Mouse (Mus musculus): ENCODE data around the gene Xirp1. TPM values are rescaled to one million over a fixed set of nuclear protein-coding genes. Genes with fewer than 3 reads are reported as not detected.
A peak's percentile ranks its signal among the peaks of the same experiment; 100 is the strongest.
"Not testable (repeated sequence)": the region's sequence is repeated elsewhere in the genome, so short reads cannot be mapped to it uniquely, and the experiment has no call there.

Gene Xirp1
- polyA plus RNA-seq, 1 experiment: 3.5 TPM

DNA sequence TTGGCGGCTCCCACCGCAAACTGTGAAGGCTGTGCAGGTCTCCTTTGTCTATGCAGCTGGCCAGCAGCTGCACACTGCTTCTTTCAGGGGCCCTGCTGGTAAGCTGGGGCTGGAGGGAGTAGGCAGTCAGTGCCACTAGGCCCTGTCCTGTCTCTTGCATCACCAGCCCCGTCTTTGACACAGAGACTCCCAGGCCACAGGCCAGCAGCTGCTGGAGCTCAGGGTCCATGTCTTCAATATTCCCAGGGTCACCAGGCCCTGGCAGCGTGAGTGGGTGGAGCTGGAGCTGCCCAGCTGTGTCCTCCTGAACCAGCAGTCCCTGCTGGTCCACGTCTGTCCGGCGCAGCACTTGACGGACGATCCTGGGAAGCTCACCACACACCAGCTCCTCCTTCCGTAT lies 6.4 kb downstream of the Xirp1 start:
- Histone ChIP-seq H3K79me3 (ENCODE audit: low read depth) (no peaks in the 10 kb centered on the region), H3K27me3 (ENCODE audit: control insufficient read depth, insufficient read depth, insufficient read length) (no peaks in the 10 kb centered on the region), H3K79me2 (ENCODE audit: control insufficient read depth, insufficient read depth) (no peaks in the 10 kb centered on the region), H3K4me3 (ENCODE audit: insufficient read depth, poor library complexity, severe bottlenecking) (no peak overlapping the region), H3ac (ENCODE audit: control insufficient read depth, insufficient read length, low read depth) (no peak overlapping the region), H3K36me3 (ENCODE audit: control insufficient read depth, insufficient read depth) (no peaks in the 10 kb centered on the region)
- TF ChIP-seq MYOG (IDR thresholded peaks at IDR 0.05; ENCODE audit: control insufficient read depth, extremely low read depth, insufficient read length) (no peak), CTCF (IDR thresholded peaks at IDR 0.05; ENCODE audit: control insufficient read depth, insufficient read depth, insufficient read length) (no peak), MYOD1 (IDR thresholded peaks at IDR 0.05; ENCODE audit: control insufficient read depth, insufficient read length, low read depth) (no peak), MAX (IDR thresholded peaks at IDR 0.05) (no peak), USF1 (IDR thresholded peaks at IDR 0.05; ENCODE audit: low read depth) (no peak), FOSL1 (IDR thresholded peaks at IDR 0.05; ENCODE audit: insufficient read depth, low read length, poor library complexity, severe bottlenecking) (no peak), CEBPB (IDR thresholded peaks at IDR 0.05; ENCODE audit: low read depth) (no peak)

DNA sequence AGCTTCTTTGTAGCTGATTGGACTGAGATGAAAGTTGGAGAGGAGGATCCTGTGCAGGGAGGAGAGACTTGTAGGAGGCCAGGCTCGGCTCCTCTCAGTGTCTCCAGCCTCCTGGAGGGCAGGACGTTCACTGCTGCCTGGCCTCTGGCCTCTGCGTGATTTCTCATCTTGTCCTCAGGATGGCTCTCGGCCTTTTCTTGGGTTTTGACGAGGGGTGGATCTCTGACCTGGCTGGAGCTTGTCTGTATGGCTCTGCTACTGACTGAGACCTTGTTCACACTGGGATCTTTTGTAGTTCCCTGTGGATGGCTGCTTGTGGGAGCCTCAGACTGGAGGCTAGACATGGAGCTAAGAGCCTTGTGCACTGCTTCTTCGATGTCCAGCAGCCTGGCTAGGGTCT lies 8.6 kb downstream of the Xirp1 start:
- TF ChIP-seq USF1 (IDR thresholded peaks at IDR 0.05; ENCODE audit: low read depth) (no peak), CTCF (IDR thresholded peaks at IDR 0.05; ENCODE audit: control insufficient read depth, insufficient read depth, insufficient read length) (no peak), FOSL1 (IDR thresholded peaks at IDR 0.05; ENCODE audit: insufficient read depth, low read length, poor library complexity, severe bottlenecking) (no peak), MYOG (IDR thresholded peaks at IDR 0.05; ENCODE audit: control insufficient read depth, extremely low read depth, insufficient read length) (no peak), MYOD1 (IDR thresholded peaks at IDR 0.05; ENCODE audit: control insufficient read depth, insufficient read length, low read depth) (no peak), CEBPB (IDR thresholded peaks at IDR 0.05; ENCODE audit: low read depth) (no peak), MAX (IDR thresholded peaks at IDR 0.05) (no peak)
- Histone ChIP-seq H3K4me3 (ENCODE audit: insufficient read depth, poor library complexity, severe bottlenecking) (no peak overlapping the region), H3K79me3 (ENCODE audit: low read depth) (no peaks in the 10 kb centered on the region), H3K27me3 (ENCODE audit: control insufficient read depth, insufficient read depth, insufficient read length) (no peaks in the 10 kb centered on the region), H3ac (ENCODE audit: control insufficient read depth, insufficient read length, low read depth) (no peak overlapping the region), H3K36me3 (ENCODE audit: control insufficient read depth, insufficient read depth) (no peaks in the 10 kb centered on the region), H3K79me2 (ENCODE audit: control insufficient read depth, insufficient read depth) (no peaks in the 10 kb centered on the region)

DNA sequence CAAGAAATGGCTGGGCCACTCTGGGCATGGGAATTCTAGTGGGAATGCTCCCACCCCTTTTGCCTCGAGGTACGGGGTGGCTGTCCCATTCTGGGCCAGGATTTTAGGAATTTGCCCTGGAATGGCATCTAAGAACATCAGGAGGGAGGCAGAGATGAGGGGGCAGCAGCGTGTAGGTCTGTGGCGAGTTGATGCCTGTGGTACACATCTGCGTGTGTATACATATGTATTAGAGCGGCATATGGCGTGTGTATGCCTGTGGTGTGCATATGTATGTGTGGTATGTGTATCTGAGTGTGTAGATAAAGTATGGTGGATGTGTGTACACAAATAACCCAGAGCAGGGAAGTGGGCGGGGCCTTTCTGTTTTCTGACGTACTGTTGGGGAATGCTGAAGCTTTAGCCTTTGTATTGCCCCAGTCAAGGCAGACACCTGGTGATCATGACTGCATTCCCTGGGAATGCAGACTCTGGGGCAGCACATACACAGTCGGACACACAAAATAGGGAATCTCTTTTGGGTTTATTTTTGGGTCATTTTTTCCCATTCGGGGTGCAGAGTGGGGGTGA lies 10.1 kb downstream of the Xirp1 start:
- Histone ChIP-seq H3K4me3 (ENCODE audit: insufficient read depth, poor library complexity, severe bottlenecking) (no peak overlapping the region), H3K79me3 (ENCODE audit: low read depth) (no peaks in the 10 kb centered on the region)

DNA sequence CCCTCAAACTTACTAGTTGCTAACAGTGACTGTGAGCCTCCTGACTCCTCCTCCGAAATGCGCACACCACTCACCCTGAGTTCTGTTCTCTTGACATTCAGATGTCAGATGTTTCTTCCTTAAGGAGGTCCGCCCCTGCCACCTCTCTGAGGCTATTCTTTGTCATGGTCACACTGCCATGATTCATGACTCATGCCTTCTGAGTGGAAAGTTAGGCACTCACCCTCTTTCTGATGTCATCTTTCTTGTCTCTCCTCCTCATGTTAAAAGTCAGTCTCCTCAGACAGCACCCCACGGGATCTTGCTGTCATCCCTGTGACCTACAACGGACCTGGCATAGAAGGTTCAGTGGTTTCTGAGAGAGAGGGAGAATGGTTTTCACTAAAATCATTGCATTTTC lies 10.6 kb downstream of the Xirp1 start:
- H3K27me3 ChIP-seq (ENCODE audit: control insufficient read depth, insufficient read depth, insufficient read length): no peaks in the 10 kb centered on the region
- H3K79me2 ChIP-seq (ENCODE audit: control insufficient read depth, insufficient read depth): no peaks in the 10 kb centered on the region
- TF ChIP-seq MYOD1 (IDR thresholded peaks at IDR 0.05; ENCODE audit: control insufficient read depth, insufficient read length, low read depth) (no peak), FOSL1 (IDR thresholded peaks at IDR 0.05; ENCODE audit: insufficient read depth, low read length, poor library complexity, severe bottlenecking) (no peak), MYOG (IDR thresholded peaks at IDR 0.05; ENCODE audit: control insufficient read depth, extremely low read depth, insufficient read length) (no peak), CEBPB (IDR thresholded peaks at IDR 0.05; ENCODE audit: low read depth) (no peak), MAX (IDR thresholded peaks at IDR 0.05) (no peak), USF1 (IDR thresholded peaks at IDR 0.05; ENCODE audit: low read depth) (no peak), CTCF (IDR thresholded peaks at IDR 0.05; ENCODE audit: control insufficient read depth, insufficient read depth, insufficient read length) (no peak)
- H3K36me3 ChIP-seq (ENCODE audit: control insufficient read depth, insufficient read depth): no peaks in the 10 kb centered on the region
- no peak overlapping the region for H3K4me3 ChIP-seq (ENCODE audit: insufficient read depth, poor library complexity, severe bottlenecking)
- no peaks in the 10 kb centered on the region for H3K79me3 ChIP-seq (ENCODE audit: low read depth)
- H3ac ChIP-seq (ENCODE audit: control insufficient read depth, insufficient read length, low read depth): no peak overlapping the region

More for the DNA sequence above, 10.1 kb downstream of the Xirp1 start:
- no peaks in the 10 kb centered on the region for H3K79me2 ChIP-seq (ENCODE audit: control insufficient read depth, insufficient read depth)
- H3ac ChIP-seq (ENCODE audit: control insufficient read depth, insufficient read length, low read depth): no peak overlapping the region
- no peaks in the 10 kb centered on the region for H3K36me3 ChIP-seq (ENCODE audit: control insufficient read depth, insufficient read depth)
- no peaks in the 10 kb centered on the region for H3K27me3 ChIP-seq (ENCODE audit: control insufficient read depth, insufficient read depth, insufficient read length)
- TF ChIP-seq FOSL1 (IDR thresholded peaks at IDR 0.05; ENCODE audit: insufficient read depth, low read length, poor library complexity, severe bottlenecking): no peak
- TF ChIP-seq CEBPB (IDR thresholded peaks at IDR 0.05; ENCODE audit: low read depth): no peak
- no peak for TF ChIP-seq MYOD1 (IDR thresholded peaks at IDR 0.05; ENCODE audit: control insufficient read depth, insufficient read length, low read depth)
- no peak for TF ChIP-seq MAX (IDR thresholded peaks at IDR 0.05)
- TF ChIP-seq CTCF (IDR thresholded peaks at IDR 0.05; ENCODE audit: control insufficient read depth, insufficient read depth, insufficient read length): no peak
- TF ChIP-seq MYOG (IDR thresholded peaks at IDR 0.05; ENCODE audit: control insufficient read depth, extremely low read depth, insufficient read length): no peak
- no peak for TF ChIP-seq USF1 (IDR thresholded peaks at IDR 0.05; ENCODE audit: low read depth)

DNA sequence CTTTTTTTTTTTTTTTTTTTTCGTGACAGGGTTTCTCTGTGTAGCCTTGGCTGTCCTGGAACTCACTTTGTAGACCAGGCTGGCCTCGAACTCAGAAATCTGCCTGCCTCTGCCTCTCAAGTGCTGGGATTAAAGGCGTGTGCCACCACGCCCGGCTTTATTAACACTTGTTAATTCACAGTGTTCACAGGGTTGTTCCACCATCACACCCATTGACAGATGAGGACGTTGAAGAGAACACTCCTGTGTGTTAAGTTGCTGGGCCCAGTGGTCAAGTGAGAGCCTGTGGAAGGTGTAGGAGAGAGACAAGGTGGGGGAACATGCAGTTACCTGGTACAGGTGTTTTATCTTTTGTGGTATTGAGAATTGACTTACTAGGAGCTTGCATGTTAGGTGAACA lies 11.2 kb downstream of the Xirp1 start:
- not testable (repeated sequence) for H3K36me3 ChIP-seq (ENCODE audit: control insufficient read depth, insufficient read depth); H3K79me3 ChIP-seq (ENCODE audit: low read depth); H3K79me2 ChIP-seq (ENCODE audit: control insufficient read depth, insufficient read depth); H3K27me3 ChIP-seq (ENCODE audit: control insufficient read depth, insufficient read depth, insufficient read length); H3ac ChIP-seq (ENCODE audit: control insufficient read depth, insufficient read length, low read depth); H3K4me3 ChIP-seq (ENCODE audit: insufficient read depth, poor library complexity, severe bottlenecking)

DNA sequence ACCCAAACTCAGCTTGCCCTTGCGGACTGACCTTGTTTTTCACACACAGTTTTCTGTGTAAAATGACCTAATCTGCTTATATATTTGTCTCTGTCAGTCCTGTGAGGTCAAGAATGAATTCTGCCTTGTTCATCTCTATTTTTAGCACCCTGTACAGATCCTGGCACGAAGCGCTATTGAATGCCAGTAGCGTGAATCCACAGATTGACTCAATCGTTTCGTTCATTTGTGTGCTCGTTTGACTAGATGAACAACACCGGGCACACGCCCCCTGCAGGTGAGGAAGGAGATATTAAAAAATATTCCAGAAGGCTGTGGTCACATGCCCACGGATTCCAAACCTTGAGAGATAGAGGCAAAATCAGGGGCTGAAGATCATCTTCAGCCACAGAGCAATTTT lies 11.9 kb downstream of the Xirp1 start:
- Histone ChIP-seq H3K79me2 (ENCODE audit: control insufficient read depth, insufficient read depth) (no peaks in the 10 kb centered on the region), H3ac (ENCODE audit: control insufficient read depth, insufficient read length, low read depth) (no peak overlapping the region), H3K79me3 (ENCODE audit: low read depth) (no peaks in the 10 kb centered on the region), H3K27me3 (ENCODE audit: control insufficient read depth, insufficient read depth, insufficient read length) (no peaks in the 10 kb centered on the region), H3K36me3 (ENCODE audit: control insufficient read depth, insufficient read depth) (no peaks in the 10 kb centered on the region), H3K4me3 (ENCODE audit: insufficient read depth, poor library complexity, severe bottlenecking) (no peak overlapping the region)
- peak; percentile 89 for TF ChIP-seq USF1 (IDR thresholded peaks at IDR 0.05; ENCODE audit: low read depth)
- TF ChIP-seq CEBPB (IDR thresholded peaks at IDR 0.05; ENCODE audit: low read depth): no peak
- TF ChIP-seq MYOD1 (IDR thresholded peaks at IDR 0.05; ENCODE audit: control insufficient read depth, insufficient read length, low read depth): no peak
- TF ChIP-seq MYOG (IDR thresholded peaks at IDR 0.05; ENCODE audit: control insufficient read depth, extremely low read depth, insufficient read length): no peak
- no peak for TF ChIP-seq CTCF (IDR thresholded peaks at IDR 0.05; ENCODE audit: control insufficient read depth, insufficient read depth, insufficient read length)
- no peak for TF ChIP-seq FOSL1 (IDR thresholded peaks at IDR 0.05; ENCODE audit: insufficient read depth, low read length, poor library complexity, severe bottlenecking)
- TF ChIP-seq MAX (IDR thresholded peaks at IDR 0.05): peak; percentile 69
